Comparison of ENCODE assay signal across 13 mouse cellular contexts in genomic region chr17:71290486-71291410, GRCm38 (mm10). TPM values are rescaled to one million over a fixed set of nuclear protein-coding genes. Genes with fewer than 3 reads are reported as not detected.
DNase-seq lines count a peak whose midpoint lies in the region; ATAC-seq and TF ChIP-seq lines count a peak whose summit lies in the region.
"Had no signal": no experiment of that assay in that cellular context is flagged by ENCODE, and none has a peak within 500 bp of the region (broad histone marks: within the 10 kb centered on the region; RNA-seq: fewer than 3 reads in every experiment).

No protein-coding gene starts in this region.

- intact Hi-C loops in heart, postnatal 10 days (cut with DNase I) = no loop called here

- TF ChIP-seq POLR2A in olfactory bulb, adult 2 months (IDR thresholded peaks at IDR 0.05; ENCODE audit: insufficient read depth, low read depth, low read length) = no peak

- 64% methylated on average over 7 of the region's 7 CpGs for whole genome bisulfite sequencing in limb, embryonic 15.5 days
- WGBS in limb, embryonic 10.5 days = 73% methylated on average over 7 of the region's 7 CpGs
- 86% methylated on average over 7 of the region's 7 CpGs for WGBS in olfactory bulb, adult 2 months
- WGBS in forebrain, embryonic 11.5 days = 82% methylated on average over 7 of the region's 7 CpGs

- DNase-seq in heart, adult 11 months = peak; percentile 87
- no peak for DNase-seq in heart, postnatal 10 days
- DNase-seq in limb, embryonic 10.5 days (ENCODE audit: low spot score) = no peak
- no peak for DNase-seq in forebrain, embryonic 11.5 days (ENCODE audit: low spot score)
- no peak for DNase-seq in layer of hippocampus, adult 9-10 months (ENCODE audit: low spot score)
- DNase-seq: kidney, adult 8-10 months; thymus, adult 18-20 months had no signal

- no peak for TF ChIP-seq CTCF in olfactory bulb, adult 2 months (IDR thresholded peaks at IDR 0.05; ENCODE audit: insufficient read depth, low read depth, low read length)

- H3K4me1 ChIP-seq in limb, embryonic 15.5 days = peaks cover 19% of the 10 kb centered on the region
- peaks cover 20% of the 10 kb centered on the region for H3K4me1 ChIP-seq in limb, embryonic 10.5 days
- peaks cover 3% of the 10 kb centered on the region for H3K4me1 ChIP-seq in olfactory bulb, adult 2 months (ENCODE audit: control insufficient read depth, insufficient read depth, low read length)
- H3K4me1 ChIP-seq in forebrain, embryonic 11.5 days (replicated peaks; ENCODE audit: control insufficient read depth, insufficient read depth, low read length) = no peaks in the 10 kb centered on the region

- H3K9ac ChIP-seq in limb, embryonic 15.5 days = no peak overlapping the region
- H3K9ac ChIP-seq in forebrain, embryonic 11.5 days (ENCODE audit: low read length) = no peak overlapping the region
- H3K9ac ChIP-seq: limb, embryonic 13.5 days had no signal

- peak overlapping the region; percentile 55 for H3K27ac ChIP-seq in limb, embryonic 15.5 days
- H3K27ac ChIP-seq in limb, embryonic 10.5 days = no peak overlapping the region
- peak overlapping the region; percentile 60; the same call in 1 of the 2 replicates for H3K27ac ChIP-seq in olfactory bulb, adult 2 months (ENCODE audit: insufficient read depth, low read depth, low read length)
- no peak overlapping the region for H3K27ac ChIP-seq in forebrain, embryonic 11.5 days (ENCODE audit: low read depth, low read length)
- H3K27ac ChIP-seq: macrophage had no signal

- H3K9me3 ChIP-seq in limb, embryonic 15.5 days = no peaks in the 10 kb centered on the region
- no peaks in the 10 kb centered on the region for H3K9me3 ChIP-seq in limb, embryonic 10.5 days (replicated peaks)
- no peaks in the 10 kb centered on the region for H3K9me3 ChIP-seq in forebrain, embryonic 11.5 days (ENCODE audit: control insufficient read depth, low read length)
- H3K9me3 ChIP-seq: limb, embryonic 13.5 days had no signal

- H3K4me3 ChIP-seq in limb, embryonic 15.5 days = no peak overlapping the region
- H3K4me3 ChIP-seq in limb, embryonic 10.5 days = no peak overlapping the region
- no peak overlapping the region for H3K4me3 ChIP-seq in olfactory bulb, adult 2 months (ENCODE audit: insufficient read depth, low read depth, low read length)
- no peak overlapping the region for H3K4me3 ChIP-seq in forebrain, embryonic 11.5 days (ENCODE audit: low read depth, low read length)
- H3K4me3 ChIP-seq: limb, embryonic 13.5 days; myocyte had no signal

- ATAC-seq in limb, embryonic 15.5 days (ENCODE audit: insufficient number of reproducible peaks, low FRiP score, low TSS enrichment, low read depth) = no peak
- peak; percentile 58 for ATAC-seq in erythroid progenitor cell, adult 5-6 weeks (replicated peaks; ENCODE audit: low FRiP score, poor library complexity, severe bottlenecking)
- no peak for ATAC-seq in forebrain, embryonic 11.5 days (replicated peaks; ENCODE audit: low FRiP score)

- H3K36me3 ChIP-seq in limb, embryonic 15.5 days = no peaks in the 10 kb centered on the region
- H3K36me3 ChIP-seq in limb, embryonic 10.5 days = no peaks in the 10 kb centered on the region
- no peaks in the 10 kb centered on the region for H3K36me3 ChIP-seq in forebrain, embryonic 11.5 days (ENCODE audit: control insufficient read depth, insufficient read depth, low read length)
- H3K36me3 ChIP-seq: limb, embryonic 13.5 days had no signal

- no peak overlapping the region for H3K4me2 ChIP-seq in limb, embryonic 15.5 days
- H3K4me2 ChIP-seq in forebrain, embryonic 11.5 days (ENCODE audit: low read depth, low read length, severe bottlenecking) = no peak overlapping the region
- H3K4me2 ChIP-seq: limb, embryonic 13.5 days had no signal

- H3K27me3 ChIP-seq in limb, embryonic 15.5 days = no peaks in the 10 kb centered on the region
- H3K27me3 ChIP-seq in limb, embryonic 10.5 days (ENCODE audit: low read depth, poor library complexity, severe bottlenecking) = no peaks in the 10 kb centered on the region
- no peaks in the 10 kb centered on the region for H3K27me3 ChIP-seq in forebrain, embryonic 11.5 days (ENCODE audit: control insufficient read depth, insufficient read depth, low read length)
- H3K27me3 ChIP-seq: limb, embryonic 13.5 days had no signal

RNA-seq across cellular contexts. Expression of gene Emilin2, which starts 21.0 kb away (rescaled TPM):
- 100 to 1,000 TPM; 185 to 196 TPM for total RNA-seq in heart, postnatal 10 days (2021)
- 32.9 and 39.3 TPM in 2 replicates for polyA plus RNA-seq in limb, embryonic 15.5 days (2015; fragmentation: Nextera tagmentation; extraction: Ambion mirVana)
- 30.0 and 36.1 TPM in 2 replicates for polyA plus RNA-seq in limb, embryonic 10.5 days (2016; fragmentation: Nextera tagmentation; extraction: Ambion mirVana)
- total RNA-seq in erythroid progenitor cell, adult 5-6 weeks (2015; ENCODE audit: low replicate concordance) = 98.7 and 158 TPM in 2 replicates
- 88.5 and 131 TPM in 2 replicates for total RNA-seq in erythroid progenitor cell, adult 5-6 weeks (2017; ENCODE audit: low replicate concordance)
- polyA plus RNA-seq in olfactory bulb, adult 2 months (2012; ENCODE audit: insufficient read depth, insufficient read length, low replicate concordance, missing spikeins) = not detected in 2 replicates
- 10.3 and 11.7 TPM in 2 replicates for polyA plus RNA-seq in forebrain, embryonic 11.5 days (2014; fragmentation: Nextera tagmentation; extraction: Ambion mirVana)

Comparison
In these comparisons a context has a peak if more than half of its experiments do, and no peak if none do; other contexts are left out.
1. H3K27ac ChIP-seq: peak in limb, embryonic 15.5 days (single experiment) and olfactory bulb, adult 2 months (single experiment); none in limb, embryonic 10.5 days (single experiment) and forebrain, embryonic 11.5 days (single experiment).
2. RNA of gene Emilin2, which starts 21.0 kb away (polyA plus RNA-seq): 32.9 to 39.3 TPM in limb, embryonic 15.5 days, 30.0 to 36.1 TPM in limb, embryonic 10.5 days and 10.3 to 11.7 TPM in forebrain, embryonic 11.5 days; not detected in olfactory bulb, adult 2 months; every median in the first group is over 10 times any median in the second.